Mouse (Mus musculus) MEL (cell line): ENCODE measurements around the gene Nap1l4. TPM values are rescaled to one million over a fixed set of nuclear protein-coding genes. Genes with fewer than 3 reads are reported as not detected.
A peak's percentile ranks its signal among the peaks of the same experiment; 100 is the strongest.
"Not testable (repeated sequence)": the region's sequence is repeated elsewhere in the genome, so short reads cannot be mapped to it uniquely, and the experiment has no call there.

ENCODE experiments used
- DNase-seq: peaks from one replicate; pipeline ENCODE4 v3.0.0; 2011; ENCODE audit warnings: low read depth, low spot score
- H3K27ac ChIP-seq: 2 replicates; pipeline ENCODE4 v1.5.1; 2012; ENCODE audit warnings: low read depth, mild to moderate bottlenecking, control low read depth, low read length, moderate library complexity; ENCODE audit not compliant: control insufficient read depth
- H3K27me3 ChIP-seq, 2 experiments: fragments of 150-350 bp in 1 of 2; sonication (generic) in 1 of 2; 2 replicates each; pipeline ENCODE4 v1.6.1; 2012; ENCODE audit warnings: low read length in 2 of 2, mild to moderate bottlenecking in 2 of 2, improper control_type of control experiment in 1 of 2, moderate library complexity in 1 of 2; ENCODE audit not compliant: insufficient read depth in 2 of 2, control insufficient read depth in 1 of 2
- H3K36me3 ChIP-seq, 2 experiments: 2 replicates each; pipeline ENCODE4 v1.6.1; 2012 to 2014; ENCODE audit warnings: low read length in 2 of 2, improper control_type of control experiment in 1 of 2, inconsistent platforms in 1 of 2, mild to moderate bottlenecking in 1 of 2; ENCODE audit not compliant: insufficient read depth in 2 of 2, control insufficient read depth in 1 of 2
- H3K4me1 ChIP-seq, 2 experiments: fragments of 150-350 bp in 1 of 2; sonication (generic) in 1 of 2; 2 replicates each; pipeline ENCODE4 v1.6.1; 2012; ENCODE audit warnings: low read length in 2 of 2, improper control_type of control experiment in 1 of 2, mild to moderate bottlenecking in 1 of 2; ENCODE audit not compliant: insufficient read depth in 2 of 2, control insufficient read depth in 1 of 2
- H3K4me3 ChIP-seq, 2 experiments: fragments of 150-350 bp in 1 of 2; sonication (generic) in 1 of 2; 2 replicates each; pipeline ENCODE4 v1.5.1; 2012; ENCODE audit warnings: low read depth in 2 of 2, low read length in 2 of 2, mild to moderate bottlenecking in 2 of 2, moderate library complexity in 2 of 2, control low read depth in 1 of 2, improper control_type of control experiment in 1 of 2; ENCODE audit not compliant: control insufficient read depth in 1 of 2, insufficient read depth in 1 of 2
- H3K79me2 ChIP-seq: 2 replicates; pipeline ENCODE4 v1.6.1; 2012; ENCODE audit warnings: mild to moderate bottlenecking, low read length, moderate library complexity; ENCODE audit not compliant: control insufficient read depth, poor library complexity, insufficient read depth
- H3K9ac ChIP-seq: 2 replicates; pipeline ENCODE4 v1.6.1; 2012; ENCODE audit warnings: low read depth, mild to moderate bottlenecking, control low read depth, low read length, moderate library complexity; ENCODE audit not compliant: control insufficient read depth, poor library complexity, severe bottlenecking
- H3K9me3 ChIP-seq: fragments of 150-350 bp; sonication (generic); replicated peaks from 2 replicates; pipeline ENCODE4 v1.6.1; 2012; ENCODE audit warnings: mild to moderate bottlenecking, low read length, improper control_type of control experiment, moderate library complexity; ENCODE audit not compliant: insufficient read depth
- CTCF ChIP-seq, 3 experiments: IDR thresholded peaks in 2 of 3; conservative IDR thresholded peaks in 1 of 3; 2 replicates each; pipeline ENCODE4 v1.5.1; 2011 to 2012; ENCODE audit warnings: low read length in 3 of 3, low read depth in 2 of 3, mild to moderate bottlenecking in 2 of 3, improper control_type of control experiment in 1 of 3, inconsistent platforms in 1 of 3, mixed read lengths in 1 of 3, moderate library complexity in 1 of 3; ENCODE audit not compliant: control insufficient read depth in 1 of 3, insufficient read depth in 1 of 3, poor library complexity in 1 of 3, severe bottlenecking in 1 of 3
- E2F4 ChIP-seq: IDR thresholded peaks from 2 replicates; pipeline ENCODE4 v1.6.1; 2011; ENCODE audit warnings: low read depth, low read length, improper control_type of control experiment, borderline replicate concordance
- EP300 ChIP-seq, 2 experiments: IDR thresholded peaks; 2 replicates each; pipeline ENCODE4 v1.6.1; 2011; ENCODE audit warnings: improper control_type of control experiment in 2 of 2, low read length in 2 of 2, low read depth in 1 of 2, mild to moderate bottlenecking in 1 of 2
- ETS1 ChIP-seq: IDR thresholded peaks from 2 replicates; pipeline ENCODE4 v1.6.1; 2012; ENCODE audit warnings: low read depth, mild to moderate bottlenecking, inconsistent platforms, low read length, improper control_type of control experiment, moderate library complexity
- GATA1 ChIP-seq: IDR thresholded peaks from 2 replicates; pipeline ENCODE4 v1.6.1; 2011; ENCODE audit warnings: low read depth, low read length, improper control_type of control experiment
- HCFC1 ChIP-seq: IDR thresholded peaks from 2 replicates; pipeline ENCODE4 v1.6.1; 2012; ENCODE audit warnings: low read depth, mild to moderate bottlenecking, inconsistent platforms, low read length, improper control_type of control experiment, moderate library complexity
- MXI1 ChIP-seq: IDR thresholded peaks from 2 replicates; pipeline ENCODE4 v1.6.1; 2011; ENCODE audit warnings: mild to moderate bottlenecking, low read depth, low read length, improper control_type of control experiment
- MYC ChIP-seq: IDR thresholded peaks from 2 replicates; pipeline ENCODE4 v1.6.1; 2011; ENCODE audit warnings: low read depth, mild to moderate bottlenecking, low read length, improper control_type of control experiment, moderate library complexity
- NRF1 ChIP-seq: IDR thresholded peaks from 2 replicates; pipeline ENCODE4 v1.6.1; 2014; ENCODE audit warnings: low read depth, mild to moderate bottlenecking, inconsistent platforms, low read length, improper control_type of control experiment, moderate library complexity; ENCODE audit not compliant: poor library complexity, insufficient read depth, severe bottlenecking
- RAD21 ChIP-seq: IDR thresholded peaks from 2 replicates; pipeline ENCODE4 v1.6.1; 2011; ENCODE audit warnings: mild to moderate bottlenecking, low read depth, low read length, improper control_type of control experiment
- RCOR1 ChIP-seq: IDR thresholded peaks from 2 replicates; pipeline ENCODE4 v1.6.1; 2012; ENCODE audit warnings: low read depth, mild to moderate bottlenecking, inconsistent platforms, low read length, improper control_type of control experiment
- SIN3A ChIP-seq: IDR thresholded peaks from 2 replicates; pipeline ENCODE4 v1.6.1; 2012; ENCODE audit warnings: low read length, improper control_type of control experiment, inconsistent platforms
- SMC3 ChIP-seq: IDR thresholded peaks from 2 replicates; pipeline ENCODE4 v1.6.1; 2011; ENCODE audit warnings: low read depth, low read length, improper control_type of control experiment
- TAL1 ChIP-seq: IDR thresholded peaks from 2 replicates; pipeline ENCODE4 v1.6.1; 2012; ENCODE audit warnings: mild to moderate bottlenecking, inconsistent platforms, low read length, moderate library complexity, mixed read lengths
- TCF12 ChIP-seq: IDR thresholded peaks from 2 replicates; pipeline ENCODE4 v1.6.1; 2014; ENCODE audit warnings: low read depth, mild to moderate bottlenecking, inconsistent platforms, low read length, improper control_type of control experiment, moderate library complexity
- USF1 ChIP-seq: IDR thresholded peaks from 2 replicates; pipeline ENCODE4 v1.6.1; 2014; ENCODE audit warnings: low read depth, mild to moderate bottlenecking, inconsistent platforms, low read length, improper control_type of control experiment, moderate library complexity
- ZNF384 ChIP-seq: IDR thresholded peaks from 2 replicates; pipeline ENCODE4 v1.6.1; 2012; ENCODE audit warnings: low read depth, mild to moderate bottlenecking, inconsistent platforms, low read length, improper control_type of control experiment
- polyA plus RNA-seq, 2 experiments: library from polyadenylated mRNA; stranded (reverse) in 1 of 2; unstranded in 1 of 2; fragments of >175 nt in 1 of 2; fragments of >200 nt in 1 of 2; gene quantifications; 2 replicates each; pipeline versions ENCODE4 v1.2.1 to v1.2.4; 2012; ENCODE audit warnings: low replicate concordance in 2 of 2, low read depth in 1 of 2; ENCODE audit not compliant: insufficient read length in 2 of 2, insufficient read depth in 1 of 2, missing spikeins in 1 of 2
- total RNA-seq: library from RNA; depleted of rRNA; stranded (reverse); fragments of 300-350 nt; gene quantifications from 2 replicates; pipeline ENCODE4 v1.2.3, GENCODE M21; 2012

The Nap1l4 gene
- total and polyA plus RNA-seq, 3 experiments, result 165 to 186 TPM; not detected in 1

GRCm38 (mm10) chr7:143544368-143544767, 4.5 kb downstream of the Nap1l4 start:
- H3K36me3 ChIP-seq, result peaks cover 17 to 70% of the 10 kb centered on the region in 2 experiments

GRCm38 (mm10) chr7:143538671-143539070, 10.2 kb downstream of the Nap1l4 start:
- Histone ChIP-seq H3K79me2 (peaks cover 39% of the 10 kb centered on the region), H3K27ac (no peak overlapping the region), H3K4me3 (no peak overlapping the region), H3K4me1 (peaks cover 10 to 23% of the 10 kb centered on the region in 2 experiments), H3K9me3 (no peaks in the 10 kb centered on the region), H3K9ac (no peak overlapping the region), H3K36me3 (peaks cover 39 to 56% of the 10 kb centered on the region in 2 experiments), H3K27me3 (no peaks in the 10 kb centered on the region)
- TF ChIP-seq RAD21 (no peak), GATA1 (peak; percentile 61; the same call in 1 of the 2 replicates), RCOR1 (no peak), MXI1 (0 out of 2 replicates have a peak, but pooled peaks have one; percentile 1), SIN3A (no peak), ZNF384 (peak; percentile 84), HCFC1 (no peak), TAL1 (peak; percentile 22; the same call in 1 of the 2 replicates), SMC3 (no peak), EP300 (IDR thresholded peaks at IDR 0.05; ENCODE audit: low read depth in 1 of 2, low read length in 2 of 2) (peak in 1 of 2 experiments; percentile 46; a peak in 2 of 4 replicates), MYC (no peak), TCF12 (no peak), CTCF (IDR thresholded peaks at IDR 0.05 in 2 of 3, conservative IDR thresholded peaks at IDR 0.05 in 1 of 3; ENCODE audit: control insufficient read depth in 1 of 3, insufficient read depth in 1 of 3, low read depth in 2 of 3, low read length in 3 of 3, poor library complexity in 1 of 3, severe bottlenecking in 1 of 3) (no peak)
- DNase-seq, result peak; percentile 35

More at GRCm38 (mm10) chr7:143544368-143544767, 4.5 kb downstream of the Nap1l4 start:
- Histone ChIP-seq H3K27ac (no peak overlapping the region), H3K4me3 (no peak overlapping the region), H3K4me1 (peaks cover 13 to 29% of the 10 kb centered on the region in 2 experiments), H3K27me3 (no peaks in the 10 kb centered on the region), H3K9me3 (no peaks in the 10 kb centered on the region), H3K9ac (no peak overlapping the region), H3K79me2 (peaks cover 85% of the 10 kb centered on the region)
- peak; percentile 82 for DNase-seq
- TF ChIP-seq SMC3, result peak; percentile 44
- peak; percentile 48 to 88 (median 71) for TF ChIP-seq CTCF (IDR thresholded peaks at IDR 0.05 in 2 of 3, conservative IDR thresholded peaks at IDR 0.05 in 1 of 3; ENCODE audit: control insufficient read depth in 1 of 3, insufficient read depth in 1 of 3, low read depth in 2 of 3, low read length in 3 of 3, poor library complexity in 1 of 3, severe bottlenecking in 1 of 3)
- TF ChIP-seq NRF1, result no peak
- peak; percentile 59 for TF ChIP-seq RAD21
- no peak for TF ChIP-seq E2F4
- TF ChIP-seq ETS1, result no peak
- TF ChIP-seq SIN3A, result peak; percentile 34; the same call in 1 of the 2 replicates
- no peak for TF ChIP-seq USF1

- not testable (repeated sequence) for H3K9me3 ChIP-seq, H3K27me3 ChIP-seq, DNase-seq, H3K4me3 ChIP-seq, H3K9ac ChIP-seq, H3K27ac ChIP-seq
- H3K79me2 ChIP-seq, result peaks cover 34% of the 10 kb centered on the region
- peaks cover 11 to 19% of the 10 kb centered on the region in 2 experiments for H3K4me1 ChIP-seq
- H3K36me3 ChIP-seq, result peaks cover 39 to 56% of the 10 kb centered on the region in 2 experiments
Observed at GRCm38 (mm10) chr7:143538229-143538628, 10.7 kb downstream of the Nap1l4 start.
